Mouse (Mus musculus) kidney, embryonic 14.5 days (tissue): ENCODE measurements around the gene Wscd2. TPM values are rescaled to one million over a fixed set of nuclear protein-coding genes. Genes with fewer than 3 reads are reported as not detected.
"Not testable (repeated sequence)": the region's sequence is repeated elsewhere in the genome, so short reads cannot be mapped to it uniquely, and the experiment has no call there.

ENCODE experiments used
- ATAC-seq: fragments of 200-750 bp; cut with Nextera tagmentation; 2 replicates; pipeline ENCODE4 v1.8.0; 2017; ENCODE audit warnings: moderate number of reproducible peaks, mild to moderate bottlenecking, moderate TSS enrichment, moderate library complexity; ENCODE audit not compliant: low FRiP score, low TSS enrichment
- H3K27ac ChIP-seq: fragments of 300-500 bp; sonication (generic); 2 replicates; pipeline ENCODE4 v1.5.1; 2014; ENCODE audit warnings: low read depth, mild to moderate bottlenecking, low read length, moderate library complexity, mixed read lengths
- H3K27me3 ChIP-seq: fragments of 300-500 bp; sonication (generic); 2 replicates; pipeline ENCODE4 v1.6.1; 2014; ENCODE audit warnings: mild to moderate bottlenecking, low read length; ENCODE audit not compliant: control insufficient read depth, insufficient read depth
- H3K36me3 ChIP-seq: fragments of 300-500 bp; sonication (generic); 2 replicates; pipeline ENCODE4 v1.6.1; 2014; ENCODE audit warnings: low read length, mixed read lengths; ENCODE audit not compliant: control insufficient read depth, insufficient read depth
- H3K4me1 ChIP-seq: fragments of 300-500 bp; sonication (generic); 2 replicates; pipeline ENCODE4 v1.6.1; 2014; ENCODE audit warnings: low read length, mixed read lengths; ENCODE audit not compliant: control insufficient read depth, insufficient read depth
- H3K4me2 ChIP-seq: fragments of 300-500 bp; sonication (generic); replicated peaks from 2 replicates; pipeline ENCODE4 v1.6.1; 2014; ENCODE audit warnings: low read depth, mild to moderate bottlenecking, low read length
- H3K4me3 ChIP-seq: fragments of 300-500 bp; sonication (generic); 2 replicates; pipeline ENCODE4 v1.5.1; 2014; ENCODE audit warnings: mild to moderate bottlenecking, low read length
- H3K9ac ChIP-seq: fragments of 300-500 bp; sonication (generic); 2 replicates; pipeline ENCODE4 v1.6.1; 2014; ENCODE audit warnings: low read depth, mild to moderate bottlenecking, low read length, moderate library complexity
- H3K9me3 ChIP-seq: fragments of 300-500 bp; sonication (generic); 2 replicates; pipeline ENCODE4 v1.6.1; 2016; ENCODE audit warnings: low read length; ENCODE audit not compliant: control insufficient read depth
- WGBS: fragments of 180-500 bp; shearing (Covaris S2); extraction: QIAGEN DNeasy Blood & Tissue Kit; methylation state at CpG from one replicate; pipeline ENCODE4 v1.1.7; 2014; 5-methylcytosine and 5-hydroxymethylcytosine counted together
- polyA plus RNA-seq: library from polyadenylated mRNA; unstranded; fragments of >200 nt; fragmentation: Nextera tagmentation; extraction: Ambion mirVana; gene quantifications from 2 replicates; pipeline ENCODE4 v1.2.1, GENCODE M21; 2014

Gene Wscd2
- polyA plus RNA-seq, 1 experiment from 2014 or later: 3.7 TPM

DNA sequence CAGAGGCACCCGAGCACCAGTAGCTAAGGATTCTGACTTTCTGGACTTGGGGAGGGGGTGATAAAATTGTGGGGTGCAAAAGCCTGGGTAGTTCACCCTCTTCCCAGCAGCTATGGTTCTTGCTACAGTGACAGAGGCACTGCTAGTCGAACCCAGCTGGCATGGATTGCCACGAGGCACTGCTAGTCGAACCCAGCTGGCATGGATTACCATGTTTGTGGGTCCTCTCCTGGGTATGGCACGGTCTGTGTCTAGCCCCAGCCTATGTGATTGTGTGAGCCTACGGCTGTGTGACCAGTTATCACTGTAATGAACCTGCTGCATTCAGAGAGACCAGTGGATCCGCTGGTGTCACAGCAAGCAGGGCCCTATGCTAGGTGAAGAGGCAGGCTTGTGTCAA, 87.4 kb downstream of the Wscd2 start:
- H3K4me2 ChIP-seq: peak overlapping the region; percentile 16
- no peak overlapping the region for H3K27ac ChIP-seq
- H3K4me1 ChIP-seq: no peaks in the 10 kb centered on the region
- H3K4me3 ChIP-seq: no peak overlapping the region
- no peaks in the 10 kb centered on the region for H3K9me3 ChIP-seq
- H3K9ac ChIP-seq: peak overlapping the region; percentile 25; the same call in 1 of the 2 replicates
- ATAC-seq: no peak
- no peaks in the 10 kb centered on the region for H3K27me3 ChIP-seq
- 78% methylated on average over 7 of the region's 7 CpGs for WGBS
- no peaks in the 10 kb centered on the region for H3K36me3 ChIP-seq

DNA sequence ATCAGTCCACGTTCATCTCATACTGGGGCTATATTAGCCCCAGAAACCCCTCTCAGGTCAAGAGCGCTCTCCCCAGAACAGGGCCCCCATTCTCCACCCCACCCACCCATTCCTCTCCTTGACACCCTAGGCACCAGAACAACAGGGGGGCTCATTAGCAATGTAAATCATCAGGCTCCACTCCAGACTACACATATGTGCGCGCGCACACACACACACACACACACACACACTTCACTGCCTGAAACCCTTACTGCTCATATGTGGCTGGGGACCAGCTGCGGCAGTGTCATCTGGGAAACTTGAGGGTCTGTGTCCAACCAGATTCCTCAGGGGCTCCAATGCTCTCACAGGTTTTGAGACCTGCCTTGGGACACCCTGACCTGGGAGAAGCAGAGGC, 88.3 kb downstream of the Wscd2 start:
- ATAC-seq: peak; percentile 24; the same call in 1 of the 2 replicates
- Histone ChIP-seq H3K4me1 (no peaks in the 10 kb centered on the region), H3K4me3 (no peak overlapping the region), H3K36me3 (no peaks in the 10 kb centered on the region), H3K9ac (no peak overlapping the region), H3K9me3 (no peaks in the 10 kb centered on the region), H3K4me2 (no peak overlapping the region), H3K27me3 (no peaks in the 10 kb centered on the region), H3K27ac (no peak overlapping the region)
- whole genome bisulfite sequencing: 83% methylated on average over 6 of the region's 6 CpGs

DNA sequence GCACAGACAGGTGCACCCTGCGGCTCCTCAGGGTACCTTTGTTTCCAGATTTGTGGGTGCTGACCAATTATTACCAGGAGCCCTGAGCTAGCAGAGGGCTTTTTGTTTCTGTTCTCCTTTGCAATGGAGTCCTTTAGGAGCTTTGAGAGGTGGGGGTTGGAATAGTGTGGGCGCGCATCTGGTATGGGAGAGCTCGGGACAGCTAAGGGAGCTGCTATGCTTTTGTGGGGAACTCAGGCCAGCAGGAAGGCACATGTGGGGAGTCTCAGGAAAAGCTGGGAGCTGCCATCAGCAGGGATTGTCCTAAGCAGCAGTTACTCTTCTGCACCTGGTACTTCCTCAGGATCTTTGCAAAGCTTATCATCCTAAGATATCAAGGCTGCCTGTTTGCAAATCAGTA, 89.0 kb downstream of the Wscd2 start:
- 62% methylated on average over 4 of the region's 4 CpGs for WGBS
- H3K4me3 ChIP-seq: no peak overlapping the region

DNA sequence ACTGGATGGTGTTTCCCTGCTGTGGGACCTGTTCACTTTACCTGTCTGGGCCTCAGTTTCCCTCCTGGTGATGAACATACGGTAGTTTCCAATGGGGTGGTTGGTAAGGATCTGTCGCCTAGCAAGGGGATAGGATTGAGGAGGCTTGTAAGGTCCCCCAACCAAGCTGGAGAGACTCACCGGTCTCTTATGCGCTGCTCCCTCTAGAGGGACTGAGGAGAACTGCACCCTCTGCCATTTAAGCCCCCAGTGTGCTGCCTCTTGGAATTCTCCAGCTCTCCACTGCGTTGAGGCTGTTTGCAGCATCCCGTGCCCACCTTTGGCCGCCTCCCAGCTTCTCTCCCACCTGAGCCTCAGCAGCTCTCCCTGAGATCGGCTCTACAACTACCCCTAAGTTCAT, 90.1 kb downstream of the Wscd2 start:
- Histone ChIP-seq H3K9me3 (no peaks in the 10 kb centered on the region), H3K9ac (no peak overlapping the region), H3K4me1 (peaks cover 11% of the 10 kb centered on the region; the same call in 1 of the 2 replicates), H3K4me2 (no peak overlapping the region), H3K27ac (no peak overlapping the region), H3K4me3 (no peak overlapping the region), H3K36me3 (no peaks in the 10 kb centered on the region), H3K27me3 (no peaks in the 10 kb centered on the region)
- no peak for ATAC-seq
- 50% methylated on average over 8 of the region's 8 CpGs for WGBS

More for the DNA sequence above, 89.0 kb downstream of the Wscd2 start:
- Histone ChIP-seq H3K4me1 (0 out of 2 replicates have a peak, but pooled peaks cover under 1% of the 10 kb centered on the region), H3K9ac (no peak overlapping the region), H3K36me3 (no peaks in the 10 kb centered on the region), H3K9me3 (no peaks in the 10 kb centered on the region), H3K27me3 (no peaks in the 10 kb centered on the region), H3K4me2 (no peak overlapping the region), H3K27ac (no peak overlapping the region)
- ATAC-seq: no peak

DNA sequence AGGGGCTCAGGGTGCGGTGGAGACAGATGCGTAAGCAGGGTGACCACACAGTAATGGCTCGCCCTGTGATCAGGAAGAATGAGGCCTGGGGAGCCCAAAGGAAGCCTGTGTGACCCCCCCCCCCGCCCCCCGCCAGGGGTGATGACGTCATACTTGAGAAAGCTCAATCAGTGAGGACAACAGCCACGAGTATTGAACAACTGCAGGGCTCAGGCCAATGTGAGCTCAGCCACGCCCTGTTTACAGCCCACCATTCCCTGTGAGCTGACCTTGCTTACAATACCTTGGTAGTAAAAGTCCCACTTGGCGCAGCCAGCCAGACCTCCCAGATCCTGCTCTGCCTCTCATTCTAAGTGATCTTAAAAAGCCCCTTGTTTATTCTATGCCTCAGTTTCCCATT, 90.7 kb downstream of the Wscd2 start:
- no peak overlapping the region for H3K4me3 ChIP-seq
- H3K27ac ChIP-seq: no peak overlapping the region
- WGBS: 37% methylated on average over 9 of the region's 9 CpGs
- no peaks in the 10 kb centered on the region for H3K9me3 ChIP-seq
- no peaks in the 10 kb centered on the region for H3K27me3 ChIP-seq
- peaks cover 17% of the 10 kb centered on the region; the same call in 1 of the 2 replicates for H3K4me1 ChIP-seq
- H3K4me2 ChIP-seq: no peak overlapping the region
- no peak overlapping the region for H3K9ac ChIP-seq
- no peaks in the 10 kb centered on the region for H3K36me3 ChIP-seq
- ATAC-seq: no peak

DNA sequence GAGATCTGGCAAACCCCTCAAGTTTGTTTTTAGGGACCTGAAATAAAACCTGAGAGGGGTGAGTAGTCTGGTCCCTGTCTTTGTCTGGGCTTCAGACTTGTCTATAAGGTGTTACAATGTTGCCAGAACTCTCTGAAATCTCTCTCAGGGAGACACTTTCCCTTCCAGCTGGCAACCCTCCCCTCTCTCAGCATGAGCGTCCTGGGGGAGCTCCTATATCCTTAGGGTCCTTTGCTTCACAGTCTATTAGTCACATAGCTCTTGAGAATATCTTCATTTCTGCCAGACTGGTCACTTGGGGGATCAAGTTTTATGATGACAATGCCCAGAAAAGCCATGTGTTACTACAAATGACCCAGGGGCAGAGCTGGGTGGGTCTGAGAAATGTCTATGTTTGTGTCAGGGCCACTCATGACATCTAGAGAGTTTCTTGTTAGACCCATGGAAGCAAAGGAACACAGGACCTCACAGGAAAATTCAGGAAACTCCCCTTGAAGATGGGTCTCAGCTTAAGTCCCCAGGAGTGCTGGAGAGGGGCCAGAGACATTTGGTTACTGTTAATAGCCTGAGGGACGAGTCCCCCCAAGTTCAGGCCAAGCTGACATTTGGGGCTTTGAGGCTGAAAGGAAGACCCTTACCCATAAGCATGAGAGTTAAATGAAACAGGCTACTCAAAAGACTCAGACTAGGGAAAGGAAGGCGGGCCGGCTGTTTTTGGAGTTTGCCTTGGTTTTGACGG, 93.5 kb downstream of the Wscd2 start:
- peaks cover 19% of the 10 kb centered on the region for H3K4me1 ChIP-seq
- no peak overlapping the region for H3K9ac ChIP-seq
- WGBS: 55% methylated on average over 5 of the region's 5 CpGs
- H3K4me2 ChIP-seq: no peak overlapping the region
- H3K36me3 ChIP-seq: no peaks in the 10 kb centered on the region
- H3K27me3 ChIP-seq: no peaks in the 10 kb centered on the region
- ATAC-seq: no peak
- no peak overlapping the region for H3K27ac ChIP-seq
- no peaks in the 10 kb centered on the region for H3K9me3 ChIP-seq
- H3K4me3 ChIP-seq: no peak overlapping the region

DNA sequence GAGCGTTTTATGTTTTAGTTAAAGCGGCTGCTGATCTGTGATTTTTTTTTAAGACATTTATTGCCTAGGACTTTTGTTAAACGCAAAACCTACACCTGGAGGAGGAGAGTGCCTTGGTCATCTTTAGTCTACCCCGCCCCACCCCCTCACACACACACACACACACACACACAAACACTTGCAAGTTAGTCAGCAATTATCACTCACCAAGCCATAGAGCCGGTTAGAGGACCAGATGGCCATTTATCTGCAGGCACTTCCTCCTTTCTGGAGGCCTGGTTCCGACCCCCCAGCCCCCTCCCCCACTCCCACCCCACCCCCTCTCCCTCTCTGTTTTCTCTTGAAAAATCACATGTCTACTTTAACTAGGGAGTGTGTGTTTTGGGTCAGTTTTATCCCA, 94.3 kb downstream of the Wscd2 start:
- H3K4me3 ChIP-seq: no peak overlapping the region
- no peak overlapping the region for H3K4me2 ChIP-seq
- H3K27ac ChIP-seq: peak overlapping the region; percentile 65; the same call in 1 of the 2 replicates
- H3K9ac ChIP-seq: no peak overlapping the region
- peaks cover 25% of the 10 kb centered on the region for H3K4me1 ChIP-seq
- 16% methylated on average over 6 of the region's 6 CpGs for WGBS
- no peaks in the 10 kb centered on the region for H3K36me3 ChIP-seq
- no peak for ATAC-seq
- no peaks in the 10 kb centered on the region for H3K27me3 ChIP-seq
- H3K9me3 ChIP-seq: no peaks in the 10 kb centered on the region

DNA sequence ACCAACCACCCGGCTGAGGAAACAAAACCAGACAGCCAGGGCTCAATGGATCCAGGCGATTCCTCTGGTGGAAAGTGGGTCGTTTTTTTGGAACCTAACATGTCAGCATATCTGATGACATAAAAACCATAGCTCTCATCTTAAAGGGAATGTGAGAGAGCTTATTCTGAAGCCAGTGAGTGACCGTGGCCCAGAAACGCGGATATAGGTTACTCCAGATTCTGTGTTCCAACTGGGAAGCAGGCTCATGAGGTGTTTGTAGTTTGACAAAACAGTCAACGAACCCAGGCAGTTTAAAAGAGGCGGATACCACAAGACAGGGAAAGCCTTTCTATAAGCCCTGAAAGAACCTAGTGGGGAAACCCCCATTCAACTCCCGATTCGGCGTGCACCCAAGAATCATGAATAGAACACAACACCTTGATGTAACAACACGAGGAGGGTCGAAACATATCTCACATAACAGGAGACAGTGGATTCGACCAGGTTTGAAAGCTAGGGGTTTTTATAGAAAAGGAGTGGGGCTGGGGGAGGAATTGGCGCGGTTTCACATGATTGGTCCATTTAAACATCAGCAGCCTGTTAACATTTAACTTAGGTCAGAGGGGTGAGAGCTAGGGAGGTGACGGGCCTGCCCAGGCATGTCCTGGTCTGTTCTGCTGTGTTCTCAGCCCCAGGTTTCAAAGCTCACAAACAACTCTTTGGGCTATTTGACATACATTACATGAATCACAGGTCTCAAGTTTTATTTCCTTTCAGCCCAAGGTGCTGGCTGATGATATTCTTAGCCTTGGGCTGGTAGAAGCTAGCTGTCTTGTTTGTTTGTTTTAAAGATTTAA, 95.7 kb downstream of the Wscd2 start:
- not testable (repeated sequence) for H3K27me3 ChIP-seq, H3K4me2 ChIP-seq, H3K9me3 ChIP-seq, H3K9ac ChIP-seq, ATAC-seq, H3K36me3 ChIP-seq, H3K4me3 ChIP-seq
- WGBS: 50% methylated on average over 17 of the region's 17 CpGs
- H3K4me1 ChIP-seq: peaks cover 28% of the 10 kb centered on the region
- H3K27ac ChIP-seq: peak overlapping the region; percentile 65; the same call in 1 of the 2 replicates

DNA sequence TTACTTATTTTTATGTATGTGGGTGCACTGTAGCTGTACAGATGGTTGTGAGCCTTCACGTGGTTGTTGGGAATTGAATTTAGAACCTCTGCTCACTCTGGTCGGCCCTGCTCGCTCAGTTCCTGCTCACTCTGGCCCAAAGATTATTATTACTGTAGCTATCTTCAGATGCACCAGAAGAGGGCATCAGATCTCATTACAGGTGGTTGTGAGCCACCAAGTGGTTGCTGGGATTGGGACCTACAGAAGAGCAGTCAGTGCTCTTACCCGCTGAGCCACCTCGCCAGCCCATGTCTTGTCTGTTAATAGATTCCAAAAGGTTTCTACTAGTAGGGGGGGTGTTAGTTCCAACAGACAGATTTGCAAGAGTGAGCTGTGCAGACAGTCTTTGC, 96.3 kb downstream of the Wscd2 start:
- H3K9ac ChIP-seq, H3K9me3 ChIP-seq, ATAC-seq, H3K27ac ChIP-seq, H3K27me3 ChIP-seq, H3K36me3 ChIP-seq, H3K4me2 ChIP-seq, H3K4me3 ChIP-seq: not testable (repeated sequence)
- WGBS: 28% methylated on average over 5 of the region's 5 CpGs
- H3K4me1 ChIP-seq: peaks cover 28% of the 10 kb centered on the region
